Mouse (Mus musculus): ENCODE results near the gene Tlr7. TPM values are rescaled to one million over a fixed set of nuclear protein-coding genes. Genes with fewer than 3 reads are reported as not detected.

Gene Tlr7
- polyA plus RNA-seq, 1 experiment = 340 TPM

DNA sequence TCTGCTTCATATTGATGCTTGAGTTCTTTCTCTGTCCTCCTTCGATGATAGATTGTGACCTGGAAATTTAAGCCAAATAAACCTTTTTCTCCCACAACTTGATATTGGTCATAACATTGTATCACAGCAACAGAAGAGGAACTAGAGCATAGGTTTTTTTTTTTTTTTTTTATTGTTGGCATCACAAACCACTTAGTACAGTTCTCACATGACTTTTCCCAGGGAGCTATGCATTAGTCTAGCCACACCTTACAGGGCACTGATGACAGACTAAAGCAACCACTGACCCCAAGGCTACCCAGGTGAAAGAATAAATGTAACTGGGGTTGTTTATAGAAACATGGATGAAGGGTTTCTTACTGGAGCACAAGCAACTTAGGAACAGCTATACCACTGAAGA lies 7.6 kb upstream of the Tlr7 start:
- Histone ChIP-seq H3K27ac (ENCODE audit: insufficient read depth, low read depth, low read length) (no peak overlapping the region), H3K4me1 (ENCODE audit: control insufficient read depth, insufficient read depth, low read length) (peaks cover 28% of the 10 kb centered on the region), H3K4me3 (ENCODE audit: insufficient read depth, low read length) (no peak overlapping the region)
- TF ChIP-seq CTCF (IDR thresholded peaks at IDR 0.05; ENCODE audit: low read depth, low read length) (no peak), POLR2A (IDR thresholded peaks at IDR 0.05; ENCODE audit: borderline replicate concordance, low read depth, low read length) (no peak)

DNA sequence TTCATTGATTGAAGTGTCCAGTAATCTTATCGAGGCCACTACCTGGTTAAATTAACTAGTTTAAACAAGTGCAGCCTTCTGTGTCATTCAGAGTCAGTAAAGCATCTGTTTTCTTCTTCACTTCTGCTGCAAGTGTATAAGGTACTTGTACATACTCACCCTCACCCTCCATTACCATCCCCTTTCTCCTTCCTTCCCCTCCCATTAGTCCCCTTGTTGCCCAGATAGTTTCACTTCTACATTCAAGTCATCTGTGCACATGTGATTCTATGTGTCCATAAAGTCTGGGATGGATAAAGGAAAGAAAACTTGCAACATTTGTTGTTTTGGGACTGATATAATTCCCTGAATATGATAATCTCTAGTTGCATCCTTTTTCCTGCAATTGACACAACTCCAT lies 4.2 kb upstream of the Tlr7 start:
- TF ChIP-seq CTCF (IDR thresholded peaks at IDR 0.05; ENCODE audit: low read depth, low read length) (no peak), POLR2A (IDR thresholded peaks at IDR 0.05; ENCODE audit: borderline replicate concordance, low read depth, low read length) (no peak)
- Histone ChIP-seq H3K27ac (ENCODE audit: insufficient read depth, low read depth, low read length) (peak overlapping the region; percentile 81), H3K4me3 (ENCODE audit: insufficient read depth, low read length) (no peak overlapping the region), H3K4me1 (ENCODE audit: control insufficient read depth, insufficient read depth, low read length) (peaks cover 32% of the 10 kb centered on the region)

DNA sequence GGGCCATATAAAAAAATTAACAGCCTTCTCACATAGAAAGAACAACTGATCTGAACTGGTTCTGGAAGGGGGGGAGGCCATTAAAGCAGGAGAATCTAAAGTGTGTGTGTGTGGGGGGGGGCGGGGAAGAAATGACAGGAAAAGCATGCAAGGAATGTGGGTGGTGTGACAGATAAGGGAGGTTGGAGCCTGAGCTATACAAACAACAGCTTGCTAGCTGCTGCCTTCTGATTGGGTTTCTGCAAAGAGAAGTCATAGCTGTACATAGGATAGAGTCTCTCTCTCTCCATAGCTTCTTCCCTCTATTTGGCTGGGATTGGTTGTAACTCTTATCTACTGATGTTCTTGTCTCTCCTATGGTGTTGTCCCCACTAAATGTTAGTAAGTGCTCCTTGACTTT lies 2.2 kb upstream of the Tlr7 start:
- peak overlapping the region; percentile 98 for H3K27ac ChIP-seq (ENCODE audit: insufficient read depth, low read depth, low read length)
- H3K4me1 ChIP-seq (ENCODE audit: control insufficient read depth, insufficient read depth, low read length) = peaks cover 22% of the 10 kb centered on the region
- TF ChIP-seq POLR2A (IDR thresholded peaks at IDR 0.05; ENCODE audit: borderline replicate concordance, low read depth, low read length) (no peak), CTCF (IDR thresholded peaks at IDR 0.05; ENCODE audit: low read depth, low read length) (no peak)
- H3K4me3 ChIP-seq (ENCODE audit: insufficient read depth, low read length) = no peak overlapping the region

DNA sequence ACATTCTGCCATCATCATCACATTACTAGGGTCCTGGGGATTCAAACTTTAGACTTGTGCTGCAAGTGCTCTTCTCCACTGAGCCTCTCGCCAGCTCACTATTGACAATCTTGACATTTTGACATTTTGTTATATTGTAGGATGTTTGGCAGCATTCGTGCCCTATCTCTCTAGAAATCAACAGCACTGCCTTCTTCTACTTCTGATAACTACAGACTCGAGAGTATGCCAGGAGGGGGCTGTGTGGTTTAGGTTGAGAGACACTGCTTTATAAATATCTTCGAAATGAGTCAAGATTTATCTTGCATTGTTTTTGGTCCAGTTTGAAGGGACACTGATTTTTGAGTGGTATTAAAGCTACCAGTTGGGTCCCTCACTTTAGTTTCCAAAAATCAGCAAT lies 635 bp upstream of the Tlr7 start:
- Histone ChIP-seq H3K27ac (ENCODE audit: insufficient read depth, low read depth, low read length) (peak overlapping the region; percentile 99), H3K4me1 (ENCODE audit: control insufficient read depth, insufficient read depth, low read length) (peaks cover 22% of the 10 kb centered on the region), H3K4me3 (ENCODE audit: insufficient read depth, low read length) (no peak overlapping the region)
- TF ChIP-seq POLR2A (IDR thresholded peaks at IDR 0.05; ENCODE audit: borderline replicate concordance, low read depth, low read length) (no peak), CTCF (IDR thresholded peaks at IDR 0.05; ENCODE audit: low read depth, low read length) (no peak)

DNA sequence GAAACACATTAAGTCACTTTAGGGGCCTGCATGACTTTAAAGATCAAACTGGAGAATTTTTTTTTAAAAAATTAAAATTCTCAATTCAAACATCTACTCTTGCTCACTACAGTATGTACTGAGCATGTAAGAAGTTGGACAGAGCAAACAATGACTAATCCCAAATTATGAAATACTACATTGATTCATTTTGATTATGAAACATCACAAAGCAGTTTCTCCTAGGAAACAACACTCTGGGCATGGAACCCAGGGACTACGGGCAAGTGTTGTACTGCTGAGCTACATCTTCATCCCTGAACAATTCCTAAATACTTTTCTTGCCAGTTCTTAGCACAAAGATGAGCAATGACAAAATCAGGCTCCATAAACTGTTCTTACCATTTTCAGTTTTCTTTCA lies 738 bp downstream of the Tlr7 start:
- TF ChIP-seq POLR2A (IDR thresholded peaks at IDR 0.05; ENCODE audit: borderline replicate concordance, low read depth, low read length) (no peak), CTCF (IDR thresholded peaks at IDR 0.05; ENCODE audit: low read depth, low read length) (no peak)
- Histone ChIP-seq H3K4me3 (ENCODE audit: insufficient read depth, low read length) (peak overlapping the region; percentile 71), H3K4me1 (ENCODE audit: control insufficient read depth, insufficient read depth, low read length) (peaks cover 24% of the 10 kb centered on the region), H3K27ac (ENCODE audit: insufficient read depth, low read depth, low read length) (peak overlapping the region; percentile 99)

DNA sequence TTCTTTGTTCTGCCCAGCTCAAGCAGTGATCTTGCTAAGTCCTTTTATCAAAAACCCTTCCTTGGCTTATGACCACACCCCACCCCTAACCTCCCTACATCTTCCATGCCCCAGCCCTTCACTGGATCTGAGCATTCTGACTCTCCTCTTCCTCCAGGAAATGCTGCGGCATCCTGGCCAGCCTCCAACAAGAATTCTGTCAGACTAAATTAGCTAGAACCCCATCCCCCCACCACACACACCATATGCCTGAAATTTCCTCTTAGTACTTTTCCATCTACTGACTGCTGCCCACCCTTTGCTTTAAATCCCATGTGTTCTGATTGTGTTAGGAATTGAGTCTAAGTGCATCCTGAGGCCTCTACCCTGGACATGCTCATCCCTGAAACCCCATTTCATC lies 1.3 kb downstream of the Tlr7 start:
- Histone ChIP-seq H3K27ac (ENCODE audit: insufficient read depth, low read depth, low read length) (peak overlapping the region; percentile 99), H3K4me3 (ENCODE audit: insufficient read depth, low read length) (peak overlapping the region; percentile 63), H3K4me1 (ENCODE audit: control insufficient read depth, insufficient read depth, low read length) (peaks cover 24% of the 10 kb centered on the region)
- TF ChIP-seq CTCF (IDR thresholded peaks at IDR 0.05; ENCODE audit: low read depth, low read length) (no peak), POLR2A (IDR thresholded peaks at IDR 0.05; ENCODE audit: borderline replicate concordance, low read depth, low read length) (no peak)

DNA sequence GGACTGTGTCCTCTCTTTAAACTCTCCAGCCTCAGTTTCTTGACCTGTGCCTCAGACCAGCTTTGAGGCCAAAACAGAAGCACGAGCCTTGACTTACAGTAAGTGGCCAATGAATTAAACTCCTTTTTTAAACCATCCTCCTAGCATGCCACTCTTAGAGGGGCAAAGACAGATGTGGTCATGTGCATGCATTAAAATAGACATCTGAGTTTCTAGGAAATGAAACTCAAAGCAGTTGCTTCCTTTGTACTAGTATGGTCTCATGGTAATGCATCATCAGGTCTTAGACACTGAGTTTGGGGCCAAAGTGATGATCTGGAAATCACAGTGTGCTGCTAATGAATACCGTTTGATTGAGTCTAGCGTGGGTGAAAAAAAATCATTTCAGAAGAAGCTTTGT lies 1.8 kb downstream of the Tlr7 start:
- TF ChIP-seq POLR2A (IDR thresholded peaks at IDR 0.05; ENCODE audit: borderline replicate concordance, low read depth, low read length) (no peak), CTCF (IDR thresholded peaks at IDR 0.05; ENCODE audit: low read depth, low read length) (no peak)
- H3K27ac ChIP-seq (ENCODE audit: insufficient read depth, low read depth, low read length) = peak overlapping the region; percentile 99
- peak overlapping the region; percentile 63 for H3K4me3 ChIP-seq (ENCODE audit: insufficient read depth, low read length)
- H3K4me1 ChIP-seq (ENCODE audit: control insufficient read depth, insufficient read depth, low read length) = peaks cover 18% of the 10 kb centered on the region

DNA sequence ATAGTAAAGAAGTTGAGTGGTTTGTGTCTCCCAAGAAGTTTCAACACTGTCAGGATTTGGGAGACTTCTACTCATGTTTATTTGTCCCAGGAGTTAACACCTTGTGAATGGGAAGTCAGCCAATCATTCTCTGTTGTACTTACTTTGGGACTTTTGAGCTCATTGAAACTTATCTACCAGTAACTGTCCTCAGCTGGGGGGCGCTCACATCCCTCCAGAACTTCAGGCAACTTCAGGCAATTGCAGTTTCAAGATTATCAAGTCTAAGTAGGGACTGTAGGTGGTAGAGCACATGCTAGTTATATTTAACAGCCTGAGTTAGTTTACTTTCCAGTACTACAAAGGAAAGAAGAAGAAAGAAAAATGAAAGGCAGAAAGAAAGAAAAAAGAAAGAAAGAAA lies 6.6 kb downstream of the Tlr7 start:
- TF ChIP-seq POLR2A (IDR thresholded peaks at IDR 0.05; ENCODE audit: borderline replicate concordance, low read depth, low read length) (no peak), CTCF (IDR thresholded peaks at IDR 0.05; ENCODE audit: low read depth, low read length) (no peak)
- no peak overlapping the region for H3K27ac ChIP-seq (ENCODE audit: insufficient read depth, low read depth, low read length)
- peaks cover 21% of the 10 kb centered on the region for H3K4me1 ChIP-seq (ENCODE audit: control insufficient read depth, insufficient read depth, low read length)
- H3K4me3 ChIP-seq (ENCODE audit: insufficient read depth, low read length) = no peak overlapping the region

DNA sequence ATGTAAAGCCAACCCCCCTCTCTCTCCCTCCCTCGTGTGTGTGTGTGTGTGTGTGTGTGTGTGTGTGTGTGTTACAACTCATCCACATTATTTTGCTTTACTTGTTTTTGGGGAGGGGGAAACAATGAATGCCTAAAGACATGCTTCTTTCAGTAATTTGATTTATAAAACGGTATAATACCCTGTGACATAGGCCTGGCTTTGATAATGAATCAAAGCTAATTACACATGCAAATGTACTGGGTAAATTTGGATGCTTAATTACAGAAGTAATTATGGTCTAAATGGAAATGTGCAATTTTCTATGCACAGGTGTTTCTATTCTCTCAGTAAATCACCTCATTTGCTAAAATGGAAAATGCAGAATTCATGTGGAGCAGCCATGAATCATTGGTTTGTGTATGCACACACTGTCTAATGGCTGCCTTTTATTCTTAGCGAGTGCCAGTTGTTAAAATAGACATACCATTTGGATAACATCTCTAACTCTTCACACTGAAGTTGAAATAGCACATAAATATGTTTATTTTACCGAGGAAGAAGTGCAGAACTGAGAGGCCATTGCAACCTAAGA lies 9.0 kb downstream of the Tlr7 start:
- Histone ChIP-seq H3K4me3 (ENCODE audit: insufficient read depth, low read length) (no peak overlapping the region), H3K4me1 (ENCODE audit: control insufficient read depth, insufficient read depth, low read length) (peaks cover 35% of the 10 kb centered on the region), H3K27ac (ENCODE audit: insufficient read depth, low read depth, low read length) (peak overlapping the region; percentile 30; the same call in 1 of the 2 replicates)
- TF ChIP-seq POLR2A (IDR thresholded peaks at IDR 0.05; ENCODE audit: borderline replicate concordance, low read depth, low read length) (no peak), CTCF (IDR thresholded peaks at IDR 0.05; ENCODE audit: low read depth, low read length) (no peak)

DNA sequence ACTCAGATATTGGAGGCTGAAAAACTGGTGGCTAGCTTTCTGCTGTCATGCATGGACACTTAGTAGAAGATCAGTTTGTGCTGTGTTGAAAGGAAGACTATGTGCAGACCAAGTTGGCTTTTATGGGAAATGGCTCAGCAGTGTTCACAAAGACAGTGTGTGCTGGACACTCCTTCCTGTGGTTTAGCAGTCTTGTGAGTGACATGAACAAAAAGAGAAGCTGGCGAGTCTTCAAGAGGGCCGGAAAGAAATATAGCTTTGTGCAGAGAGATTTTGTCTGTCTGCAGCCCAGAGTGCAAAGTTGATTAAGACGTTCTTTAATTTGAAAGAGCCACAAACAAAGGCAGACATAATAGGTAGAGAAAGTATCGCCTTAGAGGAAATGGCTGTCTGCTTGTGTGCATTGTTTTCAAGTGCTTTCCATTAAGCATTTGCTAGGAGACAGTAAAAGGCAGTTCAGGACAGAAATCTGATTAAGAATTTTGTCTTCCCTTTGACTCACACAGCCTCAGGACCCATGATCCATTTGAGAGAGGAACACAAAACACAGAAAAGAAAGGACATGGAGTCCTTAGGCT lies 11.4 kb downstream of the Tlr7 start:
- H3K4me1 ChIP-seq (ENCODE audit: control insufficient read depth, insufficient read depth, low read length) = peaks cover 39% of the 10 kb centered on the region
- H3K27ac ChIP-seq (ENCODE audit: insufficient read depth, low read depth, low read length) = peak overlapping the region; percentile 97
- H3K4me3 ChIP-seq (ENCODE audit: insufficient read depth, low read length) = no peak overlapping the region
- TF ChIP-seq POLR2A (IDR thresholded peaks at IDR 0.05; ENCODE audit: borderline replicate concordance, low read depth, low read length) = no peak
- no peak for TF ChIP-seq CTCF (IDR thresholded peaks at IDR 0.05; ENCODE audit: low read depth, low read length)
